Mouse (Mus musculus): ENCODE results near the gene Rbm17. TPM values are rescaled to one million over a fixed set of nuclear protein-coding genes. Genes with fewer than 3 reads are reported as not detected.
"Not testable (repeated sequence)": the region's sequence is repeated elsewhere in the genome, so short reads cannot be mapped to it uniquely, and the experiment has no call there.

Gene Rbm17
- polyA plus RNA-seq, 1 experiment from 2014 or later = 43.9 TPM

GRCm38 (mm10) chr2:11546091-11546490 lies 57.9 kb downstream of the Rbm17 start:
- no peaks in the 10 kb centered on the region for H3K27me3 ChIP-seq (ENCODE audit: control insufficient read depth, insufficient read depth, low read depth, low read length)
- 68% methylated on average over 8 of the region's 8 CpGs for WGBS (ENCODE audit: insufficient replicate concordance)
- no peak overlapping the region for H3K9ac ChIP-seq (ENCODE audit: low read depth, low read length)
- no peak for ATAC-seq (ENCODE audit: low read depth)
- H3K4me2 ChIP-seq (ENCODE audit: low read depth, low read length) = no peak overlapping the region
- no peak overlapping the region for H3K4me3 ChIP-seq (ENCODE audit: low read depth, low read length)
- H3K4me1 ChIP-seq (ENCODE audit: control insufficient read depth, low read depth, low read length) = no peaks in the 10 kb centered on the region; the same call in 1 of the 2 replicates
- no peak overlapping the region for H3K27ac ChIP-seq (ENCODE audit: low read length)
- no peaks in the 10 kb centered on the region for H3K9me3 ChIP-seq (replicated peaks; ENCODE audit: control insufficient read depth, low read length)
- no peaks in the 10 kb centered on the region for H3K36me3 ChIP-seq (ENCODE audit: control insufficient read depth, insufficient read depth)

- Histone ChIP-seq H3K27me3 (ENCODE audit: control insufficient read depth, insufficient read depth, low read depth, low read length) (no peaks in the 10 kb centered on the region), H3K4me1 (ENCODE audit: control insufficient read depth, low read depth, low read length) (no peaks in the 10 kb centered on the region; the same call in 1 of the 2 replicates), H3K4me3 (ENCODE audit: low read depth, low read length) (no peak overlapping the region), H3K9me3 (replicated peaks; ENCODE audit: control insufficient read depth, low read length) (no peaks in the 10 kb centered on the region), H3K36me3 (ENCODE audit: control insufficient read depth, insufficient read depth) (no peaks in the 10 kb centered on the region), H3K4me2 (ENCODE audit: low read depth, low read length) (no peak overlapping the region), H3K9ac (ENCODE audit: low read depth, low read length) (no peak overlapping the region), H3K27ac (ENCODE audit: low read length) (no peak overlapping the region)
- peak; percentile 24 for ATAC-seq (ENCODE audit: low read depth)
- WGBS (ENCODE audit: insufficient replicate concordance) = 0% methylated on average over 1 of the region's 1 CpGs
Observed at GRCm38 (mm10) chr2:11545380-11545779, 58.6 kb downstream of the Rbm17 start.

GRCm38 (mm10) chr2:11544342-11544741 lies 59.6 kb downstream of the Rbm17 start:
- H3K4me1 ChIP-seq (ENCODE audit: control insufficient read depth, low read depth, low read length) = no peaks in the 10 kb centered on the region; the same call in 1 of the 2 replicates
- no peaks in the 10 kb centered on the region for H3K27me3 ChIP-seq (ENCODE audit: control insufficient read depth, insufficient read depth, low read depth, low read length)
- H3K4me3 ChIP-seq (ENCODE audit: low read depth, low read length) = no peak overlapping the region
- no peaks in the 10 kb centered on the region for H3K9me3 ChIP-seq (replicated peaks; ENCODE audit: control insufficient read depth, low read length)
- no peaks in the 10 kb centered on the region for H3K36me3 ChIP-seq (ENCODE audit: control insufficient read depth, insufficient read depth)
- H3K9ac ChIP-seq (ENCODE audit: low read depth, low read length) = no peak overlapping the region
- H3K27ac ChIP-seq (ENCODE audit: low read length) = peak overlapping the region; percentile 32; the same call in 1 of the 2 replicates
- no peak overlapping the region for H3K4me2 ChIP-seq (ENCODE audit: low read depth, low read length)
- 15% methylated on average over 5 of the region's 5 CpGs for WGBS (ENCODE audit: insufficient replicate concordance)
- ATAC-seq (ENCODE audit: low read depth) = no peak

- Histone ChIP-seq H3K9ac (ENCODE audit: low read depth, low read length) (no peak overlapping the region), H3K4me1 (ENCODE audit: control insufficient read depth, low read depth, low read length) (no peaks in the 10 kb centered on the region; the same call in 1 of the 2 replicates), H3K27me3 (ENCODE audit: control insufficient read depth, insufficient read depth, low read depth, low read length) (no peaks in the 10 kb centered on the region), H3K36me3 (ENCODE audit: control insufficient read depth, insufficient read depth) (no peaks in the 10 kb centered on the region), H3K27ac (ENCODE audit: low read length) (no peak overlapping the region), H3K4me3 (ENCODE audit: low read depth, low read length) (no peak overlapping the region), H3K4me2 (ENCODE audit: low read depth, low read length) (no peak overlapping the region), H3K9me3 (replicated peaks; ENCODE audit: control insufficient read depth, low read length) (no peaks in the 10 kb centered on the region)
- ATAC-seq (ENCODE audit: low read depth) = no peak
- WGBS (ENCODE audit: insufficient replicate concordance) = 63% methylated on average over 7 of the region's 7 CpGs
Observed at GRCm38 (mm10) chr2:11543158-11543557, 60.8 kb downstream of the Rbm17 start.

- 39% methylated on average over 1 of the region's 1 CpGs for WGBS (ENCODE audit: insufficient replicate concordance)
- H3K9me3 ChIP-seq (replicated peaks; ENCODE audit: control insufficient read depth, low read length) = no peaks in the 10 kb centered on the region
- no peaks in the 10 kb centered on the region; the same call in 1 of the 2 replicates for H3K4me1 ChIP-seq (ENCODE audit: control insufficient read depth, low read depth, low read length)
- no peak for ATAC-seq (ENCODE audit: low read depth)
- no peak overlapping the region for H3K9ac ChIP-seq (ENCODE audit: low read depth, low read length)
- H3K27me3 ChIP-seq (ENCODE audit: control insufficient read depth, insufficient read depth, low read depth, low read length) = no peaks in the 10 kb centered on the region
- no peak overlapping the region for H3K4me2 ChIP-seq (ENCODE audit: low read depth, low read length)
- no peak overlapping the region for H3K4me3 ChIP-seq (ENCODE audit: low read depth, low read length)
- no peaks in the 10 kb centered on the region for H3K36me3 ChIP-seq (ENCODE audit: control insufficient read depth, insufficient read depth)
- H3K27ac ChIP-seq (ENCODE audit: low read length) = no peak overlapping the region
Observed at GRCm38 (mm10) chr2:11542640-11543039, 61.3 kb downstream of the Rbm17 start.

GRCm38 (mm10) chr2:11542121-11542520 lies 61.8 kb downstream of the Rbm17 start:
- no peak for ATAC-seq (ENCODE audit: low read depth)
- Histone ChIP-seq H3K27me3 (ENCODE audit: control insufficient read depth, insufficient read depth, low read depth, low read length) (no peaks in the 10 kb centered on the region), H3K9me3 (replicated peaks; ENCODE audit: control insufficient read depth, low read length) (no peaks in the 10 kb centered on the region), H3K36me3 (ENCODE audit: control insufficient read depth, insufficient read depth) (no peaks in the 10 kb centered on the region), H3K4me2 (ENCODE audit: low read depth, low read length) (no peak overlapping the region), H3K4me1 (ENCODE audit: control insufficient read depth, low read depth, low read length) (no peaks in the 10 kb centered on the region; the same call in 1 of the 2 replicates), H3K27ac (ENCODE audit: low read length) (no peak overlapping the region), H3K4me3 (ENCODE audit: low read depth, low read length) (no peak overlapping the region), H3K9ac (ENCODE audit: low read depth, low read length) (no peak overlapping the region)
- WGBS (ENCODE audit: insufficient replicate concordance) = 82% methylated on average over 1 of the region's 1 CpGs

GRCm38 (mm10) chr2:11541528-11541927 lies 62.4 kb downstream of the Rbm17 start:
- H3K27ac ChIP-seq (ENCODE audit: low read length); H3K4me3 ChIP-seq (ENCODE audit: low read depth, low read length); H3K4me2 ChIP-seq (ENCODE audit: low read depth, low read length); H3K36me3 ChIP-seq (ENCODE audit: control insufficient read depth, insufficient read depth); H3K9ac ChIP-seq (ENCODE audit: low read depth, low read length); ATAC-seq (ENCODE audit: low read depth); H3K9me3 ChIP-seq (replicated peaks; ENCODE audit: control insufficient read depth, low read length); H3K4me1 ChIP-seq (ENCODE audit: control insufficient read depth, low read depth, low read length); H3K27me3 ChIP-seq (ENCODE audit: control insufficient read depth, insufficient read depth, low read depth, low read length): not testable (repeated sequence)
- WGBS (ENCODE audit: insufficient replicate concordance) = 0% methylated on average over 1 of the region's 1 CpGs

- Histone ChIP-seq H3K9me3 (replicated peaks; ENCODE audit: control insufficient read depth, low read length) (no peaks in the 10 kb centered on the region), H3K4me3 (ENCODE audit: low read depth, low read length) (peak overlapping the region; percentile 58), H3K27ac (ENCODE audit: low read length) (no peak overlapping the region), H3K27me3 (ENCODE audit: control insufficient read depth, insufficient read depth, low read depth, low read length) (no peaks in the 10 kb centered on the region), H3K9ac (ENCODE audit: low read depth, low read length) (no peak overlapping the region), H3K4me2 (ENCODE audit: low read depth, low read length) (peak overlapping the region; percentile 78), H3K36me3 (ENCODE audit: control insufficient read depth, insufficient read depth) (no peaks in the 10 kb centered on the region), H3K4me1 (ENCODE audit: control insufficient read depth, low read depth, low read length) (peaks cover 5% of the 10 kb centered on the region)
- no peak for ATAC-seq (ENCODE audit: low read depth)
- WGBS (ENCODE audit: insufficient replicate concordance) = 54% methylated on average over 8 of the region's 8 CpGs
Observed at GRCm38 (mm10) chr2:11535966-11536365, 68.0 kb downstream of the Rbm17 start.

Measured in liver, embryonic 16.5 days (tissue).